Mouse (Mus musculus) brain, embryonic 18.5 days (tissue): ENCODE data around the gene Mmp25.
"Not testable (repeated sequence)": the region's sequence is repeated elsewhere in the genome, so short reads cannot be mapped to it uniquely, and the experiment has no call there.

Source experiments
- DNase-seq: peaks from one replicate; pipeline ENCODE4 v3.0.0-alpha.2; 2012; ENCODE audit warnings: low read depth, low spot score

Gene Mmp25

DNA sequence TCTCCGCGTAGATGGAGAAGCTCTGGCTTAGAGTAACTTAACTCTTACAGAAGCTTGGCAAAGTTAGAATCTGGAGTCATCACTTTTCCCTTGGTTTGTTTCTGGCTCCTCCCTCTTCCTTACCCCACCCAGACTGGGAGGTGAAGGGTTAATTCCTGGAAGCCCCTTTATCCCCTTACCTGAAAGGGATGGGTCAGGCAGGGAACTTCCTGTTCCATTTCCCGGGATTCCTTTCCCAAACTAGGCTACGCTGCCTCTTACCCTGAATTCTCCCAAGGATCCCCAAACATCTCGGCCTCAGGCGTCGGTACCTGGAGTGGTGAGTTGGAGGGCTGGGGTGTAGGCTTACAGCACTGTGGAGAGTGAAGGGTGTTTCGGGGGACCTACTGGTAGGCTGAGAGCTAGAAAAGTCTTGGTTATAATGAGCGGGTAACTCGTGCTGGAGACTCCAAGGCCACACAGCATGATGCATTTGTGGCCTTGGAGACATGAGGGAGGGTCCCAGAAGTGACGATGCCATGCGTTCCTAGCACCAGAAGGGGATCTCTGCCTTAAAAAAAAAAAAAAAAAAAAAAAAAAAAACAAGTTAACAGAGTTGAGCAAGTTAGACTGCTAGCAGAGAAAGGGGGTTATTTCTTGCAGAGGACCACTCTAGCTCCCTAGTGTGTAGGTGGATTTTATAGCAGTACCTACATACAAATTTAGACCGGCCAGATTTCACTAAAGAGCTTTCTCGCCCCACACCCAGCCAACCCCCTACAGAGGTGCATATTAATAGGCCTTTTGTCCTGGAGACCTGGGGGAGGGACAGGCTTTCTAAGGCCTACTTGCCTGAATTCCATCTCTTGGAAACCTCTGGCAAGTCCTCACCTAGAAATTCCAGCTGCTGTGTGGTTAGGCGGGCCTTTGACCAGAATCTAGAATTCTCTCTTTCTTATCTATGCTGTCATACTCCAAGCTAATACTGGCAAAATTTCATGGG, 44.1 kb downstream of the Mmp25 start, which contains the start of gene Zscan10:
TSS of gene Zscan10 (plus strand) at position 216 of the 982 bp plus-strand sequence.
- no peak for DNase-seq

DNA sequence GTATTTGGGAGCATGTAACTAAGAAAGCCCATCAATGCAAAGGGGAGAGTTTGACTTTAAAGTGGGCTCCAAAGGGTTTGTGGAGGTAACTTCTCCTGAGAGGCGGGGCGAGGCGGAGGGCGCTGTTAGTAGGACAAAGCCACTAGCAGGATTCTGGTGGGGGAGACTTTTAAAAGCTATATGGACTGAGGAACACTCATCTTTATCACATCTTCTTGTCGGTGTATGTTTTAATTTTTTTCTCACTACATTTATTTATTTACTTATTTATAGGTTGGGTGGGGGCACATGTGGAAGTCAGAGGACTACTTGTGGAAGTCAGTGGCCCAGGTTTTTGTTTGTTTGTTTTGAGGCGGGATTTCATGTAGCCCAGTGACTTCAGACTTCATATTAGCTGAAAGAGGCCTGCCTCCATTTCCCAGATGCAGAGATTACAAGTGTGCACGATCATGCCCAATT, 45.4 kb downstream of the Mmp25 start:
- no peak for DNase-seq

DNA sequence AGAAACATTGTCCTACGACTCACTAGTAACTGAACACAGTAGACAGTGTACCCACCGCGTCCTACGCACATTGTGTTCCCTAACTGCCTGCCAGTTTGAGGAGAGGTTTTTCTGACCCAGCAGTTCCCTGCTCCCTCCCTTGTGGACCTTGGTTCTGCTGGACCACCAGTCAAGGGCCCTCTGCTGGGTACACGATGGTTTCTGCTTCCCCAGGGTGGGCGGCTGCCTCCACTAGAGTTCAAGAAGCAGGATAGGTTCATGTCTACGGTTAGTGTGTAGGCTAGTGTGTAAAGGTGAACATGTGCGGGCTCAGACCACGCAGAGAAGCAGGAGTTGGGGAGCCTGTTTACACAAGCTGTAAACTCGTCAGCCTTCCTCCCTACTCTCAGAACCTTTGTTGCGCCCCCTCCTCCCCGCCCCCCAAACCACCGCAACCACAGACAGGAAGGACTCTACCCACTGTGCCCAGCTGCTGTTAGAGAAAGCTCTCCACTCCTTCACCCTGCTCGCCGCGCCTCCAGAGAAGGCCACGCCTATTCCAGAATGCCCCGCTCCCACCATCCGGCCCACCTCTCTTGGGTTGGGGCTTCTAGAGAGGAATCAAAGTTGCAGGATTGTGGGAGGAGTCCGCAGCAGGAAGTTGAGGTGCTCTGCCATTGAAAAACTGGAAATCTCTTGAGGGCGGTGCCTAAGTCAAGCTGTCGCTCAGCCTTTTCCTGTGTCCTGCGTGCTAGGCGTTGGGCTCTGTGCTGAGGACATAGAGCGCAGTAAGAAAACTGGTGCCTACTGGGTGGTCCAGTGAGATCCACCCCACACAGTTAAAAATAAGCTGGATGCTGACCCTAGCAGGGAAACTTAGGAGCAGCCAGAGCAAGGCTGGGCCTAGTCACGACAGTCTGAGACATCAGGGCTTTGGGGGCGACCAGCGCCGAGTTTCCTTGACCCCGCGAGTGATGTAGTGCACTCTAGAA, 46.2 kb downstream of the Mmp25 start, which contains the start of gene Zfp13:
TSS of gene Zfp13 (minus strand) at position 906 of the 971 bp plus-strand sequence.
- DNase-seq, result peak; percentile 69

DNA sequence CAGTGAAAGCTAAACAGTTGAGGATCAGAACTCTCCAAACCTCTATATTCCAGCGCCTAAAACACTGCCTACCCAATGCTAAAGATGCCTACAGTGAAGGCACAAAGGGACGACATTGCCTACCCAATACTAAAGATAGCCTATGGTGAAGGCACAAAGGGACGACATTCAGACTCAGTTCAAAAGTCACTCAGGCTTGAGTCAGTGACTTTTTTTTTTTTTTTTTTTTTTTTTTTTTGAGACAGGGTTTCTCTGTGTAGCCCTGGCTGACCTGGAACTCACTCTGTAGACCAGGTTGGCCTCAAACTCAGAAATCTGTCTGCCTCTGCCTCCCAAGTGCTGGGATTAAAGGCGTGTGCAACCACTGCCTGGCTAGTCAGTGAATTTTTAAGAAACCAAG, 49.9 kb downstream of the Mmp25 start:
- DNase-seq, result not testable (repeated sequence)

DNA sequence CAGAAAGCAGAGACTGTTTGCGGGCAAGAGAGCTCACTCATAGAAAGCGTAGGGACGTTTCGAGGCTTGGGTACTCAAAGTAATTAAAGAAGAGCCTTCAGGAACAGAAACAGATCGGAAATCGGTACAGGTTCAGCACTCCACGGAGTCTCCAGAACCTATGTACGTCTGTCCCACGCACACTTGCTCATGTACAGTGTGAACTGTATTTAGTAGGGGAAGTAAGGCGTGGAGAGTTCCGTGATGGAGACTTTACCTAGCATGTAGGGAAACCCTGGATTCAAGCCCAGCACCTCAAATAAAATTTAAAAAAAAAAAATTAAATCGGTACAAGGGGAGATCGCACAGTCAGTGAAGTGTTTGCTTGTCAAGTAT, 52.2 kb downstream of the Mmp25 start:
- no peak for DNase-seq

DNA sequence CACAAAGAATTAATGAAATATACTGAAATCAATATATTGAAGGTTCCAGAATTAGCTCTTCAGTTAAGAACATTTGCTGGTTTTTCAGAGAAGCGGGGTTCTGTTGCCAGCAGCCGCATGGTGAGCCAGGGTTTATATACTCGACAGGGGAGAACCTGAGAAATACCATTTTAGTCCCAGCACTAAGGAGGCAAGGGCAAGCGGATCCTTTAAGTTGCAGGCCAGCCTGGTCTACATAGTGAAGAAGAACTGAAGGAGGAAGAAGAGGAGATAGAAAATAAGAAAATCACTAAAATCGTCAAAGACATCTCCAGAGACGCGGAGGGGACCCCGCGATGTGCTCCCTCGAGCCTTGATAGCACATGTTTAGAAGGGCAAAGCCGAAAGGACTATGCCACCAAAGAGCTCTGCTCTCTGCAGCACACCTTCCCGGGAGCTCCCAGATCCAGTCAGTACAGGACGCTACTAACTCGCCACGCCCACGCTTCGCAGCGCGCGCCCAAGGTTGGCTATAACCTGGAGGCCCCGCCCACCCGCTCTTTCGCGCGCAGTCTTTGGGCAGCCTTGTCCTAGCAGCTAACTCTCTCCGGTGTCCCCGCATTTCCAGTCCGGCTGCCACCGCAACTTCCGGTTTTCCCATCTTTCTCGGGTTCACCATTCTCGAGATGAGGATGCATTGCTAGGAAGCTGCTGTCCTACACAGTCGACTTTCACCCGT, 52.7 kb downstream of the Mmp25 start:
- DNase-seq, result peak; percentile 89

DNA sequence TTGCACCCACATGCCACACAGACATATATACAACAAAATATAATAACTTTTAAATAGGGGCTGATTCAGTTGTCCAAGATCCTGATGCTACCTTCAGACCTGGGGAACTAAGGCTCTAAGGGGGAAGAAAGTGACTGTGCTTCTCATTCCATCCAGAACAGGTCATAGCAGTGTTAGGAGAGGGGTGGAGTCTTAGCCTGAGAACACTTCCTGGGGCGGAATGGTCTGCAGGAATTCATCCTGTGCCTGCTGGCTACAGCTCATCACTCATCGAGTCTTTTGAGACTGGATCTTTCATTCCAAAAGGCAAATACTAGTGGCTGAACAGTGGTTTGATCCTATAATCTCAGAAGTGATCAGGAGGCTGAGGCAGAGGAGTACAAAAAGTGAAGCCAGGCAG, 57.8 kb downstream of the Mmp25 start:
- no peak for DNase-seq

DNA sequence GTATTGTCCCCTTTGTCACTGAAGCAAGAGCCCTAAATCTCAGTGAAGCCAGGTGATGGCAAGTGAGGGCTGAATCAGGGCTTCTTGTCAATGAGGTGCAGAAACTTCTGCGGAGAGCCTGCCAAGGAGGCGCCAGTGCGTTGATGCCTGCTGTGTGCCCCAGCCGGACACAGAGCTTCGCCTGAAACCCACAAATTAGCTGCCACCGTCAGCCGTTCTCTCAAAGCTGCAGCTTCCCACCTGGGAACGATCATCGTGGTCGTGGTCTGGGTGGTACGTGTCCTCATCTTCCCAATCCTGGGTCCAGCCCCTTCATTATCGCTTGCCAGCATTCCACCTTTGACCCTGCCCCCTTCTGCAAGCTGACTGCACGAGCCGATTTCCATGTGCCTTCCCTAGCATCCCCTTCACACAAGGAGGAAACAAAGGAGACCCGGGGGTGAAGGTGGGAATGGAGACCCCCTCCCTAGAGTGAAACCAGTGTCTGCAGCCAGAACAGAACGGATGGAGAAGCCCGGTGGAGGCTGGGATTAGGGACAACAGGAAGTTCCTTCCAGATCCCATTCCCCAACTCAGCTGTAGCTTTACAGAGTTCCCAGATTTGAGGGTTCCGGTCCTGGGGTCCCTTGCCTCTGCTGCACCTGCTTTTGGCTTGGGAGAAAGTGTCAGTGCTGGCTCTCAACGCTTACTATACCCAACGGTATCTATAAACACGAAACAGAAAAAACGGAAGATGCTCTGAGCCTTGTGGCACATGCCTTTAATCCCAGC, 59.2 kb downstream of the Mmp25 start:
- DNase-seq, result peak; percentile 72

DNA sequence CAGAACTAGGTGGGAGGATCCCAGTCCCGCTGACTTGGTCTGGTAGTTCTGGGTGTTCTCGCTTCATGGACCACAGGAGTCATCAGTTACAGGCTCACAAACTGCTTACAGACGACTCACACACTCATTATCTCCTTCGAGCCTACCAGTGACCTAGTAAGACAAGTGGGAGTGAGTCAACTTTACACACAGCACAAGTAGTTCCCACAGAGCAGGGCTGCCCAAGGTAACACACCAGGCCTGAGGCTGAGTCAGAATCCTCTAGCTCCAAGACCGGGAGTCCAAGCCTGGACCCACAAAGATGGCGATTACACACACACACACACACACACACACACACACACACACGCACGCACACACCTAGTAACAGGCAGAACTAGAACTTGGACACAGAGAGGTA, 60.3 kb downstream of the Mmp25 start:
- no peak for DNase-seq
